Mouse (Mus musculus): ENCODE measurements at regions not wholly inside any gene's neighbourhood (a gene's known extent, or its start where the extent isn't known, plus 50 kb on each side); places are given as distances from the start of the nearest gene placed in this dataset.
A peak's percentile ranks its signal among the peaks of the same experiment; 100 is the strongest.

GRCm38 (mm10) chr10:24447135-24447534 is 148.1 kb upstream of the Ccn2 start:
- TF ChIP-seq TCF3 (IDR thresholded peaks at IDR 0.05; ENCODE audit: insufficient read length, low read depth) (no peak), MYOD1 (IDR thresholded peaks at IDR 0.05; ENCODE audit: control insufficient read depth in 1 of 3, insufficient read length in 2 of 3, low read depth in 2 of 3) (peak in 2 of 3 experiments; percentile 64 to 66), CEBPB (IDR thresholded peaks at IDR 0.05; ENCODE audit: insufficient read depth, poor library complexity, severe bottlenecking) (0 out of 2 replicates have a peak, but pooled peaks have one; percentile 21)
- Histone ChIP-seq H3ac (ENCODE audit: control insufficient read depth, insufficient read length) (no peak overlapping the region), H3K36me3 (ENCODE audit: control insufficient read depth, insufficient read depth) (no peaks in the 10 kb centered on the region), H3K4me2 (ENCODE audit: low read depth) (peak overlapping the region; percentile 65), H3K4me3 (no peak overlapping the region), H3K27me3 (ENCODE audit: control insufficient read depth, insufficient read depth, insufficient read length) (no peaks in the 10 kb centered on the region), H3K79me2 (ENCODE audit: control insufficient read depth, insufficient read depth) (no peaks in the 10 kb centered on the region)

- Histone ChIP-seq H3K4me2 (ENCODE audit: low read depth) (peak overlapping the region; percentile 65), H3K4me3 (no peak overlapping the region), H3K36me3 (ENCODE audit: control insufficient read depth, insufficient read depth) (no peaks in the 10 kb centered on the region), H3ac (ENCODE audit: control insufficient read depth, insufficient read length) (no peak overlapping the region), H3K79me2 (ENCODE audit: control insufficient read depth, insufficient read depth) (no peaks in the 10 kb centered on the region), H3K27me3 (ENCODE audit: control insufficient read depth, insufficient read depth, insufficient read length) (no peaks in the 10 kb centered on the region)
- TF ChIP-seq TCF3 (IDR thresholded peaks at IDR 0.05; ENCODE audit: insufficient read length, low read depth) (no peak), CEBPB (IDR thresholded peaks at IDR 0.05; ENCODE audit: insufficient read depth, poor library complexity, severe bottlenecking) (no peak), TCF12 (IDR thresholded peaks at IDR 0.05; ENCODE audit: insufficient read depth, poor library complexity, severe bottlenecking) (no peak), SRF (IDR thresholded peaks at IDR 0.05; ENCODE audit: control insufficient read depth, insufficient read length, low read depth) (no peak), POLR2A (IDR thresholded peaks at IDR 0.05; ENCODE audit: insufficient read length, low read depth) (no peak), REST (IDR thresholded peaks at IDR 0.05; ENCODE audit: insufficient read depth, insufficient read length) (no peak), USF1 (IDR thresholded peaks at IDR 0.05; ENCODE audit: low read depth) (no peak), MAX (IDR thresholded peaks at IDR 0.05; ENCODE audit: low read depth) (no peak), MYOD1 (IDR thresholded peaks at IDR 0.05; ENCODE audit: control insufficient read depth in 1 of 3, insufficient read length in 2 of 3, low read depth in 2 of 3) (no peak), E2F4 (IDR thresholded peaks at IDR 0.05; ENCODE audit: insufficient read depth) (no peak), MYOG (IDR thresholded peaks at IDR 0.05; ENCODE audit: control insufficient read depth in 1 of 3, insufficient read depth in 1 of 3, insufficient read length in 2 of 3, low read depth in 2 of 3) (no peak), POLR2AphosphoS2 (IDR thresholded peaks at IDR 0.05; ENCODE audit: insufficient read length, low read depth) (no peak)
Measured at GRCm38 (mm10) chr10:24448001-24448561, 147.2 kb upstream of the Ccn2 start.

GRCm38 (mm10) chr10:24453507-24453906 is 141.7 kb upstream of the Ccn2 start:
- H3K36me3 ChIP-seq (ENCODE audit: control insufficient read depth, insufficient read depth), result no peaks in the 10 kb centered on the region
- TF ChIP-seq E2F4 (IDR thresholded peaks at IDR 0.05; ENCODE audit: insufficient read depth) (no peak), MYOG (IDR thresholded peaks at IDR 0.05; ENCODE audit: control insufficient read depth in 1 of 3, insufficient read depth in 1 of 3, insufficient read length in 2 of 3, low read depth in 2 of 3) (no peak), USF1 (IDR thresholded peaks at IDR 0.05; ENCODE audit: low read depth) (no peak), MAX (IDR thresholded peaks at IDR 0.05; ENCODE audit: low read depth) (no peak), SRF (IDR thresholded peaks at IDR 0.05; ENCODE audit: control insufficient read depth, insufficient read length, low read depth) (no peak), POLR2AphosphoS2 (IDR thresholded peaks at IDR 0.05; ENCODE audit: insufficient read length, low read depth) (no peak), TCF12 (IDR thresholded peaks at IDR 0.05; ENCODE audit: insufficient read depth, poor library complexity, severe bottlenecking) (no peak), CEBPB (IDR thresholded peaks at IDR 0.05; ENCODE audit: insufficient read depth, poor library complexity, severe bottlenecking) (no peak), TCF3 (IDR thresholded peaks at IDR 0.05; ENCODE audit: insufficient read length, low read depth) (no peak), REST (IDR thresholded peaks at IDR 0.05; ENCODE audit: insufficient read depth, insufficient read length) (no peak), MYOD1 (IDR thresholded peaks at IDR 0.05; ENCODE audit: control insufficient read depth in 1 of 3, insufficient read length in 2 of 3, low read depth in 2 of 3) (no peak), POLR2A (IDR thresholded peaks at IDR 0.05; ENCODE audit: insufficient read length, low read depth) (no peak)
- H3K4me2 ChIP-seq (ENCODE audit: low read depth), result no peak overlapping the region
- H3ac ChIP-seq (ENCODE audit: control insufficient read depth, insufficient read length), result no peak overlapping the region
- no peaks in the 10 kb centered on the region for H3K79me2 ChIP-seq (ENCODE audit: control insufficient read depth, insufficient read depth)
- no peaks in the 10 kb centered on the region for H3K27me3 ChIP-seq (ENCODE audit: control insufficient read depth, insufficient read depth, insufficient read length)
- H3K4me3 ChIP-seq, result no peak overlapping the region

- Histone ChIP-seq H3K4me2 (ENCODE audit: low read depth) (peak overlapping the region; percentile 20), H3K36me3 (ENCODE audit: control insufficient read depth, insufficient read depth) (no peaks in the 10 kb centered on the region), H3K27me3 (ENCODE audit: control insufficient read depth, insufficient read depth, insufficient read length) (no peaks in the 10 kb centered on the region), H3ac (ENCODE audit: control insufficient read depth, insufficient read length) (no peak overlapping the region), H3K79me2 (ENCODE audit: control insufficient read depth, insufficient read depth) (no peaks in the 10 kb centered on the region), H3K4me3 (no peak overlapping the region)
- TF ChIP-seq CEBPB (IDR thresholded peaks at IDR 0.05; ENCODE audit: insufficient read depth, poor library complexity, severe bottlenecking) (no peak), POLR2AphosphoS2 (IDR thresholded peaks at IDR 0.05; ENCODE audit: insufficient read length, low read depth) (no peak), TCF12 (IDR thresholded peaks at IDR 0.05; ENCODE audit: insufficient read depth, poor library complexity, severe bottlenecking) (no peak), MYOD1 (IDR thresholded peaks at IDR 0.05; ENCODE audit: control insufficient read depth in 1 of 3, insufficient read length in 2 of 3, low read depth in 2 of 3) (no peak), E2F4 (IDR thresholded peaks at IDR 0.05; ENCODE audit: insufficient read depth) (no peak), POLR2A (IDR thresholded peaks at IDR 0.05; ENCODE audit: insufficient read length, low read depth) (no peak), MAX (IDR thresholded peaks at IDR 0.05; ENCODE audit: low read depth) (no peak), TCF3 (IDR thresholded peaks at IDR 0.05; ENCODE audit: insufficient read length, low read depth) (no peak), MYOG (IDR thresholded peaks at IDR 0.05; ENCODE audit: control insufficient read depth in 1 of 3, insufficient read depth in 1 of 3, insufficient read length in 2 of 3, low read depth in 2 of 3) (no peak), REST (IDR thresholded peaks at IDR 0.05; ENCODE audit: insufficient read depth, insufficient read length) (no peak), USF1 (IDR thresholded peaks at IDR 0.05; ENCODE audit: low read depth) (no peak), SRF (IDR thresholded peaks at IDR 0.05; ENCODE audit: control insufficient read depth, insufficient read length, low read depth) (no peak)
Measured at GRCm38 (mm10) chr10:24458667-24459066, 136.6 kb upstream of the Ccn2 start.
